Mouse (Mus musculus): ENCODE data around the gene Slc5a12. TPM values are rescaled to one million over a fixed set of nuclear protein-coding genes. Genes with fewer than 3 reads are reported as not detected.

Gene Slc5a12
- polyA plus RNA-seq (2014; fragmentation: Illumina TruSeq; extraction: RNeasy Lipid Tissue Mini Kit (QIAGEN cat#74804)): 0.37 TPM

DNA sequence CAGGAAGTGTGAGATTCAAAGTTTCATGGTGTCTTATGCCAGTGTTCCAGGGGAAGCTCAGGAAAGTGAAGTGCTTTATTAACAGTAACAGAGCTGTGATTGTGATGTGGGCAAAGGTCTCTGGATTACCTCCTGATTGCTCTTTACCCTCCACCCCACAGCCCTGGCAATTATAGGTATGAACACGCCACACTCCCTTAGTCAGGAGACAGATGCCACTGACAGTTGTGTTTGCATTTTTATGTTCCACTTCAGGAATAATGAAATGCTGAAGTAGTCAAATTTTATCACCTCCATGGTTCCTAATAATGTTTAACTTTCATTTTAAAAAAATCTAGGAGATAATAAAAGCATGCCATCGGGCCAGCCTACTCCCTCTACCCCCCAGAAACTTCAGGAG, at the start of gene Slc5a12:
Slc5a12 (plus strand) TSS at position 367 of the 400 bp plus-strand sequence.

Other genes starting within 250 kb of the Slc5a12 start
- 9.4 TPM for gene Fibin, start 234.1 kb upstream of the Slc5a12 start, polyA plus RNA-seq (2014; fragmentation: Illumina TruSeq; extraction: RNeasy Lipid Tissue Mini Kit (QIAGEN cat#74804))
- 0.14 TPM for gene Muc15, start 124.0 kb downstream of the Slc5a12 start, polyA plus RNA-seq (2014; fragmentation: Illumina TruSeq; extraction: RNeasy Lipid Tissue Mini Kit (QIAGEN cat#74804))

All from ovary, adult 10 weeks (tissue).